Mouse (Mus musculus): ENCODE data around the gene Gm8947. TPM values are rescaled to one million over a fixed set of nuclear protein-coding genes. Genes with fewer than 3 reads are reported as not detected.

The Gm8947 gene
- polyA plus RNA-seq, 1 experiment from 2014 or later, result 0.91 TPM

GRCm38 (mm10) chr1:151236141-151236930 lies 44.2 kb downstream of the Gm8947 start:
- no peaks in the 10 kb centered on the region for H3K36me3 ChIP-seq (ENCODE audit: insufficient read depth, low read length)
- no peaks in the 10 kb centered on the region for H3K4me1 ChIP-seq (ENCODE audit: insufficient read depth, low read length)
- no peak overlapping the region for H3K9ac ChIP-seq (replicated peaks; ENCODE audit: low read length)
- H3K27ac ChIP-seq (ENCODE audit: low read length), result no peak overlapping the region
- H3K9me3 ChIP-seq (ENCODE audit: low read length), result no peaks in the 10 kb centered on the region
- ATAC-seq (ENCODE audit: low FRiP score, low TSS enrichment), result no peak
- 65% methylated on average over 13 of the region's 13 CpGs for WGBS
- no peaks in the 10 kb centered on the region for H3K27me3 ChIP-seq (ENCODE audit: insufficient read depth, low read length)
- no peak overlapping the region for H3K4me3 ChIP-seq (ENCODE audit: low read length)
- H3K4me2 ChIP-seq (replicated peaks; ENCODE audit: low read depth, low read length), result no peak overlapping the region

GRCm38 (mm10) chr1:151237780-151238179 lies 45.6 kb downstream of the Gm8947 start:
- Histone ChIP-seq H3K9ac (replicated peaks; ENCODE audit: low read length) (no peak overlapping the region), H3K4me3 (ENCODE audit: low read length) (no peak overlapping the region)
- 55% methylated on average over 3 of the region's 3 CpGs for WGBS

GRCm38 (mm10) chr1:151243332-151243731 lies 51.2 kb downstream of the Gm8947 start:
- Histone ChIP-seq H3K27me3 (ENCODE audit: insufficient read depth, low read length) (no peaks in the 10 kb centered on the region), H3K9me3 (ENCODE audit: low read length) (no peaks in the 10 kb centered on the region), H3K4me2 (replicated peaks; ENCODE audit: low read depth, low read length) (no peak overlapping the region), H3K4me3 (ENCODE audit: low read length) (no peak overlapping the region), H3K4me1 (ENCODE audit: insufficient read depth, low read length) (no peaks in the 10 kb centered on the region), H3K36me3 (ENCODE audit: insufficient read depth, low read length) (no peaks in the 10 kb centered on the region), H3K9ac (replicated peaks; ENCODE audit: low read length) (no peak overlapping the region), H3K27ac (ENCODE audit: low read length) (no peak overlapping the region)
- ATAC-seq (ENCODE audit: low FRiP score, low TSS enrichment), result no peak
- WGBS, result 61% methylated on average over 4 of the region's 4 CpGs

More at GRCm38 (mm10) chr1:151237780-151238179, 45.6 kb downstream of the Gm8947 start:
- H3K36me3 ChIP-seq (ENCODE audit: insufficient read depth, low read length), result no peaks in the 10 kb centered on the region
- H3K9me3 ChIP-seq (ENCODE audit: low read length), result no peaks in the 10 kb centered on the region
- H3K27ac ChIP-seq (ENCODE audit: low read length), result no peak overlapping the region
- H3K27me3 ChIP-seq (ENCODE audit: insufficient read depth, low read length), result no peaks in the 10 kb centered on the region
- no peak for ATAC-seq (ENCODE audit: low FRiP score, low TSS enrichment)
- no peaks in the 10 kb centered on the region for H3K4me1 ChIP-seq (ENCODE audit: insufficient read depth, low read length)
- no peak overlapping the region for H3K4me2 ChIP-seq (replicated peaks; ENCODE audit: low read depth, low read length)

Other genes with a start within 250 kb of the Gm8947 start
- 21.9 and 23.6 TPM in 2 replicates for gene Hmcn1, start 198.9 kb upstream of the Gm8947 start, polyA plus RNA-seq (2015; fragmentation: Nextera tagmentation; extraction: Ambion mirVana)
- 0.25 and 0.48 TPM in 2 replicates for gene Gm47985, start 9.8 kb upstream of the Gm8947 start, polyA plus RNA-seq (2015; fragmentation: Nextera tagmentation; extraction: Ambion mirVana)
- gene Gm47995, start 6.1 kb downstream of the Gm8947 start, polyA plus RNA-seq (2015; fragmentation: Nextera tagmentation; extraction: Ambion mirVana), result 0.50 TPM in 1 of 2 replicates, not detected in the other
- 1.4 and 1.9 TPM in 2 replicates for gene 3110040M04Rik, start 11.7 kb downstream of the Gm8947 start, polyA plus RNA-seq (2015; fragmentation: Nextera tagmentation; extraction: Ambion mirVana)
- gene Gm47996, start 17.8 kb downstream of the Gm8947 start, polyA plus RNA-seq (2015; fragmentation: Nextera tagmentation; extraction: Ambion mirVana), result 0.67 TPM in 2 replicates
- gene Ivns1abp, start 152.1 kb downstream of the Gm8947 start, polyA plus RNA-seq (2015; fragmentation: Nextera tagmentation; extraction: Ambion mirVana), result 534 and 540 TPM in 2 replicates
- 17.1 and 23.7 TPM in 2 replicates for gene Swt1, start 236.1 kb downstream of the Gm8947 start, polyA plus RNA-seq (2015; fragmentation: Nextera tagmentation; extraction: Ambion mirVana)
- gene Trmt1l, start 236.2 kb downstream of the Gm8947 start, polyA plus RNA-seq (2015; fragmentation: Nextera tagmentation; extraction: Ambion mirVana), result 41.6 and 49.2 TPM in 2 replicates

Measured in kidney, embryonic 16.5 days (tissue).